Mouse (Mus musculus) liver, adult 10 weeks (tissue): Measurements from ENCODE around the gene Anks1b. TPM values are rescaled to one million over a fixed set of nuclear protein-coding genes. Genes with fewer than 3 reads are reported as not detected.

ENCODE experiments used
- polyA plus RNA-seq: library from polyadenylated mRNA; stranded (reverse); fragments of 350-450 nt; fragmentation: Illumina TruSeq; extraction: RNeasy Lipid Tissue Mini Kit (QIAGEN cat#74804); gene quantifications from one replicate; pipeline ENCODE4 v1.2.3, GENCODE M21; 2014; ENCODE audit warnings: low read depth, low replicate concordance

Gene Anks1b
- polyA plus RNA-seq, result not detected

DNA sequence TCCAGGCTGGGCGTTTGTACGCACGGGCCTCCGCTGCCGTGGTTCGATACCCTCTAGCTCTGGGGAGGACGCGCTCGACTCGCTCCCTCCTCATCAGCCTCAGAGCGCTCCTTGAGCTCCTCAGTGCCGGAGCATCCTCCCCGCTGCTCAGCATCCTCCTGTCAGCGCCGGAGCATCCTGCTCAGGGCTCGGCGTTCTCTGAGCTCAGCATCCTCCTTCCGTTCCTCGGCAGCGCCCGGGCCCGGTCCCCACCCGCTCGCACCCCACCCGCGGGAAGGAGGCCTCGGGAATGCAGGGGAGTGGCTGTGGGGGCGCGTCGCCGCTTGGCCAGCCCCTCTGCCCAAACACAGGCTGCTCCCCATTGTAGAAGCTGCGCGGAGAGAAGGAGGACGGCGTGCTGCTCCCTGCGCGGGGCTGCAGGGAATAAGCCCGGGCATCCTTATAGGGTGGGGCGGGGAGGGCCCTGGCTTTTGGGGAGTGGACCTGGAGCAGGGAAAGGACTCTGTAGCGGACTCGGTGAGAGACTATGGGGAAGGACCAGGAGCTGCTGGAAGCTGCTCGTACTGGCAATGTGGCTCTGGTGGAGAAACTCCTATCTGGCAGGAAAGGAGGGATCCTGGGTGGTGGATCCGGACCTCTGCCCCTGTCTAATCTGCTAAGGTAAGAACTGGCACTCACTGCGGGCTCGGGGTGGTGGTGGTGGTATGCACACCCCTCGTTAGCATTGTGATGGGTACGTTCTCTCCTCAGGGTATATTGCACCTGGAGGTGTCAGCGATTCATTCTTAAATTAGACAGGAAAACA lies at the start of gene Anks1b:
Anks1b (plus strand) TSS at position 364 of the 805 bp plus-strand sequence.

Other genes with a start within 250 kb of the Anks1b start
- gene Scyl2, start 187.2 kb upstream of the Anks1b start, polyA plus RNA-seq, result 38.4 TPM
- gene Actr6, start 141.2 kb upstream of the Anks1b start, polyA plus RNA-seq, result 28.5 TPM
- gene Uhrf1bp1l, start 128.5 kb upstream of the Anks1b start, polyA plus RNA-seq, result 36.4 TPM